Mouse (Mus musculus) cerebral cortex, adult 2 months (tissue): Measurements from ENCODE around the gene Scp2d1.

Experiments used
- WGBS: fragments of 180-500 bp; shearing (Covaris S2); methylation state at CpG from one replicate; pipeline ENCODE4 v1.1.7; 2018; 5-methylcytosine and 5-hydroxymethylcytosine counted together

Scp2d1 gene

DNA sequence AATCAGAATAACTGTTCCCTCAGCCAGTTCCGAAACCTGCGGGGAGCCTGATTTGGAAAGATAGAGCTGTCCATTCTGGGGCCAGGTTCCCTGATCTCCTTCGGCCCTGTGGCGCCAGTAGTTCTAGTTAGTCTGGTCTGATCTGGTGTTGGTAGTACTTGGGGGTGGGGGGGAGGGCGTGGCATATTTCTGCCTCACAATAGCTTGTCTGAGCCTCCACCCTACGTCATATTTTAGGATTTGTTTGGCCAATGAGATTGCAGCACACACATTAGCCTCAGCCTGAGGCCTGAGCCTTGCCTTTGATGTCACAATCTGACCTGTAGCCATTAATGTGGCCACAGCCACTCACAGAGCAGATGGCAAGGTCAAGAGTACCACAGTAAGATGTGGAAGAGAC lies at the start of gene Scp2d1:
Scp2d1 (plus strand) TSS at position 301 of the 400 bp plus-strand sequence.
- WGBS, result 88% methylated on average over 6 of the region's 6 CpGs

DNA sequence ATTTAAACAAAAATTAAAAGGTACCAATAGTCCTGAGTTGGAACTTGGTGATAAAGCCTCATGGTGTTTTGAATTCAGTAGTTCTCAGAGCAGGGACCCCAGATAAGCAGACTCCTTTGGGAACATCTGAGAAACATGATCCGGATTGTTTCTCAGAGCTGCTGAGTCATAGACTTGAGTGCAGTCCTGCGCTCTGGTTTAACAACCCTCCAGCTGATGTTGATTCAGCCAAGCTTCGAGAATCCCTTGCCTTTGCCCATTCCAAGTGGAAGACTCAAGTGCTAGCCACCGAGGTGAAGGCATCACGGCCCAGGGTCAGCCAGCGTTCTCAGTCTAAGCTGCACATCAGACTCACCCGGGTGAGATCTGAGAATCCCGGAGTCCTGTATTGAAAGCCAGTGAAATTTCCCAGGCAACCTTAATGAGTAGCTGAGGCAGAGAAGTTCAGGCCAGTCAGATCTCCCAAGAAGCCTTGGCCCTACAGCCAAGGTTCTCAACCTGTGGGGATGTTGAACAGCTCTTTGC lies 48.8 kb upstream of the Scp2d1 start:
- WGBS, result 80% methylated on average over 8 of the region's 8 CpGs

GRCm38 (mm10) chr2:144775626-144776025 lies 47.8 kb upstream of the Scp2d1 start:
- WGBS, result 95% methylated on average over 4 of the region's 4 CpGs

DNA sequence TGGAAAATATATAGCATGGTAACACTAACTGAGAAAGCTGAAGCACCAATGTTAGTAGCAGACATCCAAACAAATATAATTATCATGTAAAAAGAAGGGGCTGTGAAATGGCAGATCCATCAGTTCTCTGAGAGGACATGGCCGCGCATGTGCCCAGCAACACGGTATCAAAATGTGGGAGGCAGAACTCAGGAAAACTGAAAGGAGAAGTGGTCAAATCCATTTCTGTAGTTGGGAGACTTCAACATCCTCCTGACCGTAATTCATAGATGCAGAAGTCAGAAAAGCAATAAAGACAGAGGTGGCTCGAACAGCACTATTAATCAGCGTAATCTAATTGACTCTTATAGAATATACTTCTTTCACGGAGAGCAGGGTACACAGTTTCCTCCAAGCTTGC lies 44.2 kb upstream of the Scp2d1 start:
- WGBS, result 90% methylated on average over 7 of the region's 7 CpGs

- 82% methylated on average over 5 of the region's 5 CpGs for WGBS
Measured at GRCm38 (mm10) chr2:144780731-144781130, 42.7 kb upstream of the Scp2d1 start.

DNA sequence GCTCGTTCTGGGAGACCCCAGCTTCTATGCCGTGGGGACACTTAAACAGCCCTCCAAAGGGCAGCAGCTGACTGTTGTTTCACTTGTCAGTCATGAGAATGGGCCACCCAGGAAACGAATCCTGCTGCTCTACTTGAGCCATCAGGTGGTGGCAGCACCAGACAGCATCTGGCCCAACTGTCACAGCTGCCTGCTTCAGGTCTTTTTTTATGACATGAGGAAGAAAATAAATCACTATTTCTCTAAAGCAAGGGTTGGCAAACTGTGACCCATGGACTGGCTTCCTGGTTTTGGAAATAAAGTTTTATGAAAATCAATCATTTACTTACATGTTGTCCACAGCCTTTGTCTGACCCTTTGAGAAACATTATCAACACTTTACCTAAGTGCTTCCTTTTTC lies 41.6 kb upstream of the Scp2d1 start:
- 78% methylated on average over 3 of the region's 3 CpGs for WGBS

GRCm38 (mm10) chr2:144782481-144782880 lies 41.0 kb upstream of the Scp2d1 start:
- WGBS, result 86% methylated on average over 4 of the region's 4 CpGs

- WGBS, result 64% methylated on average over 1 of the region's 1 CpGs
Measured at GRCm38 (mm10) chr2:144783190-144783589, 40.3 kb upstream of the Scp2d1 start.

DNA sequence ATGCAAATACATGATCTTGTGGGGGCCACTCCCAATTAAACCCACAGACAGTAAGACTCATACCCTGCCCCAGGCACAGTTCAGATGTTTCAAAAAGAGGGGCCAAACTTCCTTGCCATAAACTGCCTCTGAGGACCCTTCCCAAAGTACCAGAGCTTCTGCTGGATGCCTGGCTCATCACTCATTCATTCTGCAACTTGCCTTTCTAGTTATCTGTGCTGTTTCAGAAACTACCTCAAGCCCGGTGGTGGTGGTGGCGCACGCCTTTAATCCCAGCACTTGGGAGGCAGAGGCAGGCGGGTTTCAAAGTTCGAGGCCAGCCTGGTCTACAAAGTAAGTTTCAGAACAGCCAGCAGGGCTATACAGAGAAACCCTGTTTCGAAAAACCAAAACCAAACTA lies 39.6 kb upstream of the Scp2d1 start:
- WGBS, result 94% methylated on average over 6 of the region's 6 CpGs

DNA sequence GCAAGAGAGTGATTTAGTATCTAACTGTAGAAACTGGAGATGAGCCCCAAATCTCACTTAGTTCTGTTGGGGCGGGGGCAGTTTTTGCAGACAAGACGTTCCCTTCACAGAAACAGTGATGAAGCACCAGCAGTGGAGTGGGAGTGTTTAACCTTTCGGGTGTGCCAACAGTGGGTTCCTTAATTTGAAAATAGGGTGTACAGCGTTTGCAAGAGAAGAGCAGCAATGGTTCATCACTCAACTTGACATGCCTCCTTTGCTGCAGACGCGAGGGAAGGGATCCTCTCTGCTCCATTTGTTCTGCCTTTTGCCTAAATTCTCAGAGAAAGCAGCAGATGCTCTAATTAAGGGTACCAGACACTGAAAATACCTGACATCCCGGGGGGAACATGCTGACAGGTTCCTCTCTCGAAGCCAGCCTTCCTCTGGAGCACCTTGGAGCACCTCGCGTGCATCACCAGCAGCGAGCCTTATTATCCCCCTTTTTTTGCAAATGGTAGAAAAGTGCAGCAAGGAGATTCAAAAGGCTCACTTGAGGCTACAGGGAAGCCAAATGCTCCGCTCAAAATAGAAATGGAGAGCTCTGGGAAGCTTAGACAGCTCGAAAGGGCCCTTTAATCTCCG lies 31.7 kb upstream of the Scp2d1 start:
- 60% methylated on average over 14 of the region's 14 CpGs for WGBS

- WGBS, result 76% methylated on average over 8 of the region's 8 CpGs
Measured at GRCm38 (mm10) chr2:144797515-144797914, 25.9 kb upstream of the Scp2d1 start.

DNA sequence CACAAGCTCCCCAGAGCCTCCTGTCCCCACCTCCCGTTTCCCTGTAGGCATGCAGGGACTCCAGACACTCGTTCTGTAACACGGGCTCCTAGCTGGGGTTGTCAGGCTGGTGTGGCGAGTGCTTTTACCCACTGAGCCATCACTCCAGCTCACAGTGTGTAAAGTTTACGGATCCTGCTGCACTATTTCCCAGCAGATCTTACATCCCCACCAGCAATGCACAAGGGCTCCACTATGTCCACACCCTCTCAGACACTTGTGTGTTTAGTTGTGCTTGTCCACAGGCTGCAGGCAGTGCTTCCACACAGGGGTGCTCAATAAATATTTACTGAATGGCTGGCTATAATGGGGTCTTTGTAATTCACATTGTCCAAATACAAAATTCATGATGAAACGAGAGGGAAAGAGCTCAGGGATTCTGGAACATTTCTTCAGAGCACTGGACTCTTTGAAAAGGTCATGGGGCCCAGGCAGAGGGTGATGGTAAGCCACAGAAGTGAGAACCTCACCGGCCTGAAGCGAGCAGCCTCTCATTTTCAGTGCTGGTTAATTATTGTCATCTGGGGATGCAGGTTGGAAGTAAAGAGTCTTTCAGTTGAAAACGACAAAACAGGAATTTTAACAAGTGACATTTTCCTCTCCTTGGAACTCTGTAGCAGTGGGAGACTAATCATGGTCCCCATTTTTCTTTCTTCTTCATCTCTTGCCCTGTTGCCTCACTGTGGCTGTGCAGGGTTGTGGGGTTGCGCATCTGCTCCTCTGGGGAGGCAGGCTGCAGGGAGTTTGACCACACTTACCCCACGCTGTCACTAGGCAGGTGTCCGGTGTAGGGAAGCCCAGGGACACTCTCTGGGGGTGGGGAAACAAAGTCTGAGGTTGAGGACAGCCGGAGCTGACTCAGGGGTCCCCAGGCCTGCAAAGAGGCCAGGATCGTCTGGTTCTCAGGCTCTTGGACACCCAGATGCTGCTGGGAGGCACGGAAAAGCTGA lies 15.4 kb upstream of the Scp2d1 start:
- 74% methylated on average over 15 of the region's 15 CpGs for WGBS

DNA sequence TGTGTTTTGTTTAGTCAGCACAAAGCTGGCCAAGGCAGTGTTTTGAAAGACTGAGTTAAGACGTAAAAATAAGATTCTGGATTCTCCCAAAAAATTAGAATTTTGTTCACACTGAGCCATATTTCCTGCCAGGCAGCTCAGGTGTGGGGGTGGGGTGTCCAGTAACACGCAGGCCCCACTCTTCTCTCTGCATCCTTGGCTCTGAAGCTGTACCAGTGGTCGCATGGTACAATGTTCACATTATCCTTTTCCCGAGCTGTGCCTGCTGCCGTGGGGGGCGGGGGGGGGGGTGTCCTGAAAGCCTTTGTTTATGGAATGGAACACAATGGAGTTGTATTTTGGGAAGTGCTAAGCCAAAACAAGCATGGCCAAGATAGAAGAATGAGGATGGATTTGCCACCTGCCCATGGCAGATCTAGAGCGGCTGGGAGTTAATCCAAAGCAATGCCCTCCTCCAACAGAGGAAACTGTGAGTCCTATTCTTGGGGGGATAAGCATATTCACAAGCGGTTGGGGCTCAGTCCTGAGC lies 5.1 kb downstream of the Scp2d1 start:
- WGBS, result 45% methylated on average over 8 of the region's 8 CpGs

DNA sequence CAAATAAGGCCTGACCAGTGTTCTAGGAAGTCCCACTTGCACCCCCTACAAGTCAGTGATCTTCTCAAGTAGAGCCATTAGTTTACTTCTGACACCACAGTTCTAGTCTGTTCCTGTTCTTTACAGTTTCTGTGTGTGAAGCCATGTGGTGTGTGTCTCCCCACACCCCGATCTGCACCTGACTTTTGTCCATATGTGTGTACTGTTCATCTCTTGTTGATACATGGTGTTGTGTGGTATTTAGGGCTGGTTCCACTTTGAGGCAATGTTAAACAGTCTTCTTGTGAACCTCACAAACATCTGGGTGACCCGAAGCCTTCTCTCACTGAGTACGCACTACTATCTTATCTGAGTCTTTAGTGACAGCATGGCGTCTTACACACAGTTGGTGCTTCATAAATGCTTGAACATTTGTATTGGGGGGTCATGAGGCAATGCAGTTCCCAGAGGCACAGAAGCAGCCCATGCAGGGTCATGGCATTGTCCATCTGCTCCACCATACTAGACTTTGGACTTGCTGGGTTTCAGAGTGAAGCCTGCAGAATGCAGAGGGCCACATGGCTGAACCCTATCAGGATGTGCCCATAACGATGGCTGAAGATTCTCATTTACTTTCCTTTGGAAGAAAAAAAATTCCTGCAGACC lies 13.3 kb downstream of the Scp2d1 start:
- WGBS, result 90% methylated on average over 5 of the region's 5 CpGs

GRCm38 (mm10) chr2:144837312-144837679 lies 13.8 kb downstream of the Scp2d1 start:
- 77% methylated on average over 3 of the region's 3 CpGs for WGBS

DNA sequence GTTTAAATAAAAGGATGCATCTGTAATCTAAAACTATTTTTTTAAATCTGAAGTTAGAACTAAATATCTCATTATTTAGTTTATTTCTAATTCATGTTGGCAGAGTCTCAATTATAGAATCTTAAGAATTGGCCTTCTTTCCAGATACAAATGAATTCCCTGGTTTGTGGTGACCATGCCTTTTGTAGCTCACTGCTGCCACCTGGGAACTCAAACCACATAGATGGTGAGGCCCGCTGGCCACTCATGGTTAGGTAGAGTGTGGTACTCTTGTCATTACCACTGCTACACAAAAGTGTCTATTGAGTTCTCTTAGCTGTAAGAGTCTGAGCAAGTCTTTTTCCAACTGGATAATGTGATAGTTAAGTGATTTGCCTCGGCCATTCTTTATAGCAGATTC lies 45.4 kb downstream of the Scp2d1 start:
- WGBS, result 88% methylated on average over 2 of the region's 2 CpGs
